Mouse (Mus musculus): ENCODE data around the gene Smpd2. TPM values are rescaled to one million over a fixed set of nuclear protein-coding genes. Genes with fewer than 3 reads are reported as not detected.
A peak's percentile ranks its signal among the peaks of the same experiment; 100 is the strongest.

Smpd2 gene
- polyA plus RNA-seq, 2 experiments = 7.1 to 8.6 TPM

DNA sequence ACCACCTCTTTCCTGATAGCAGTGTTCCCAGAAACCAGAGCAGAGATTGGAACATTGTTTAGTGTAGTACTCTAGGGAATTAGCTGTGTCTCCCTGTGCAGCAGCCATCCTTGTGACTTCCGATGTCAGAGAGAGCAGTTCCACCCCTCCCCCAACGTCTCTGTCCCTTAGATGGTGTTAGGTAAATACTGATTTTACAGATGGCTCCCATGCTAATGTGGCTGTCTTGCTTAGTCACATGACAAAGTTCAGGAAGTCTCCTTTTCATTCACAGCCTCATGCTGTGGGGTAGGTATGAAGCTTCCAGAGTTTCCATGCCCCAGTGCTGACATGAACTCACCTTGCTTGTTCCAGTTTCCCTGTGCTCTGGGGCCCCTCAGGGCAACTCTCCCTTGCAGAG, 29.7 kb downstream of the Smpd2 start:
- ATAC-seq (ENCODE audit: insufficient read depth) = no peak
- DNase-seq (ENCODE audit: low read depth in 3 of 3, low spot score in 3 of 3) = no peak
- no peak overlapping the region for H3K9ac ChIP-seq (replicated peaks)
- 42% methylated on average over 2 of the region's 2 CpGs for whole genome bisulfite sequencing (ENCODE audit: insufficient replicate concordance)
- H3K36me3 ChIP-seq (replicated peaks; ENCODE audit: control insufficient read depth, insufficient read depth, low read depth) = no peaks in the 10 kb centered on the region; the same call in 1 of the 2 replicates
- no peak overlapping the region for H3K4me2 ChIP-seq (ENCODE audit: low read depth)
- H3K27me3 ChIP-seq (ENCODE audit: control insufficient read depth, insufficient read depth, low read length) = no peaks in the 10 kb centered on the region
- no peaks in the 10 kb centered on the region for H3K9me3 ChIP-seq (ENCODE audit: control insufficient read depth, low read length)
- H3K27ac ChIP-seq = no peak overlapping the region
- TF ChIP-seq CTCF (IDR thresholded peaks at IDR 0.05; ENCODE audit: low read depth) (no peak), EP300 (IDR thresholded peaks at IDR 0.05; ENCODE audit: low read depth) (no peak)
- H3K4me1 ChIP-seq (replicated peaks; ENCODE audit: control insufficient read depth in 2 of 2, insufficient read depth in 2 of 2, low read length in 1 of 2) = peaks cover 0 to 5% of the 10 kb centered on the region in 2 experiments; a peak in 2 of 4 replicates
- H3K4me3 ChIP-seq (ENCODE audit: insufficient read depth in 1 of 2, low read depth in 2 of 2, low read length in 2 of 2) = no peak overlapping the region

GRCm38 (mm10) chr10:41459990-41460389, 30.2 kb downstream of the Smpd2 start:
- Histone ChIP-seq H3K9ac (replicated peaks) (no peak overlapping the region), H3K27ac (no peak overlapping the region), H3K4me2 (ENCODE audit: low read depth) (no peak overlapping the region), H3K36me3 (replicated peaks; ENCODE audit: control insufficient read depth, insufficient read depth, low read depth) (no peaks in the 10 kb centered on the region; the same call in 1 of the 2 replicates), H3K27me3 (ENCODE audit: control insufficient read depth, insufficient read depth, low read length) (no peaks in the 10 kb centered on the region), H3K4me3 (ENCODE audit: insufficient read depth in 1 of 2, low read depth in 2 of 2, low read length in 2 of 2) (no peak overlapping the region), H3K9me3 (ENCODE audit: control insufficient read depth, low read length) (no peaks in the 10 kb centered on the region), H3K4me1 (replicated peaks; ENCODE audit: control insufficient read depth in 2 of 2, insufficient read depth in 2 of 2, low read length in 1 of 2) (peaks cover 0 to 5% of the 10 kb centered on the region in 2 experiments; a peak in 2 of 4 replicates)
- ATAC-seq (ENCODE audit: insufficient read depth) = no peak
- WGBS (ENCODE audit: insufficient replicate concordance) = 72% methylated on average over 4 of the region's 4 CpGs
- no peak for DNase-seq (ENCODE audit: low read depth in 3 of 3, low spot score in 3 of 3)
- TF ChIP-seq CTCF (IDR thresholded peaks at IDR 0.05; ENCODE audit: low read depth) (no peak), EP300 (IDR thresholded peaks at IDR 0.05; ENCODE audit: low read depth) (no peak)

DNA sequence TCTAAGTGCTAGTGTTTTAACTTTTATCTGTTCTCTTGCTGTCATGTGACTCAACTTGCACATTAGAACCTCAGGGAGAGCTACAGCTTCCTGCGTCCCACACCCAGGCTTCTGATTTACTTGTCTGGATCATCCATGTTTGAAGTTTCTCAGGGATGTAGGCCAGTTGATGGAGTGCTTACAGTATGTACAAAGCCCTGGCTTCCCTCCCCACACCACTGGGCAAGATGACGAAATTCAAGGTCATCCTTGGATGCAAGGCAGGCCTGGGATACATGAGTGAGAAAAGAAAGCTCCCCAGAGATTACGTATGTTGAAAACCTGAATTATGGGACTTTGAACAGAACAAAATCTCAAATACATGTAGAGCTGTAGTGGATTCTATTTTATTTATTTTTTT, 37.4 kb downstream of the Smpd2 start:
- no peak for TF ChIP-seq CTCF (IDR thresholded peaks at IDR 0.05; ENCODE audit: low read depth)
- no peak for TF ChIP-seq EP300 (IDR thresholded peaks at IDR 0.05; ENCODE audit: low read depth)
- H3K4me2 ChIP-seq (ENCODE audit: low read depth) = no peak overlapping the region
- H3K4me3 ChIP-seq (ENCODE audit: insufficient read depth in 1 of 2, low read depth in 2 of 2, low read length in 2 of 2) = no peak overlapping the region
- DNase-seq (ENCODE audit: low read depth in 3 of 3, low spot score in 3 of 3) = no peak
- no peak for ATAC-seq (ENCODE audit: insufficient read depth)
- peaks cover 3% of the 10 kb centered on the region; the same call in 1 of the 2 replicates for H3K36me3 ChIP-seq (replicated peaks; ENCODE audit: control insufficient read depth, insufficient read depth, low read depth)
- no peaks in the 10 kb centered on the region for H3K9me3 ChIP-seq (ENCODE audit: control insufficient read depth, low read length)
- peaks cover 8 to 24% of the 10 kb centered on the region in 2 experiments for H3K4me1 ChIP-seq (replicated peaks; ENCODE audit: control insufficient read depth in 2 of 2, insufficient read depth in 2 of 2, low read length in 1 of 2)
- no peaks in the 10 kb centered on the region for H3K27me3 ChIP-seq (ENCODE audit: control insufficient read depth, insufficient read depth, low read length)
- H3K27ac ChIP-seq = no peak overlapping the region
- H3K9ac ChIP-seq (replicated peaks) = no peak overlapping the region
- WGBS (ENCODE audit: insufficient replicate concordance) = 81% methylated on average over 3 of the region's 3 CpGs

- Histone ChIP-seq H3K27me3 (ENCODE audit: control insufficient read depth, insufficient read depth, low read length) (no peaks in the 10 kb centered on the region), H3K4me3 (ENCODE audit: insufficient read depth in 1 of 2, low read depth in 2 of 2, low read length in 2 of 2) (no peak overlapping the region), H3K4me1 (replicated peaks; ENCODE audit: control insufficient read depth in 2 of 2, insufficient read depth in 2 of 2, low read length in 1 of 2) (peaks cover 8 to 24% of the 10 kb centered on the region in 2 experiments), H3K36me3 (replicated peaks; ENCODE audit: control insufficient read depth, insufficient read depth, low read depth) (peaks cover 3% of the 10 kb centered on the region; the same call in 1 of the 2 replicates), H3K27ac (no peak overlapping the region), H3K9me3 (ENCODE audit: control insufficient read depth, low read length) (no peaks in the 10 kb centered on the region), H3K4me2 (ENCODE audit: low read depth) (peak overlapping the region; percentile 13; the same call in 1 of the 2 replicates), H3K9ac (replicated peaks) (no peak overlapping the region)
- 88% methylated on average over 9 of the region's 9 CpGs for WGBS (ENCODE audit: insufficient replicate concordance)
- no peak for ATAC-seq (ENCODE audit: insufficient read depth)
- DNase-seq (ENCODE audit: low read depth in 3 of 3, low spot score in 3 of 3) = no peak
- TF ChIP-seq EP300 (IDR thresholded peaks at IDR 0.05; ENCODE audit: low read depth) (no peak), CTCF (IDR thresholded peaks at IDR 0.05; ENCODE audit: low read depth) (no peak)
Observed at GRCm38 (mm10) chr10:41451656-41452055, 38.5 kb downstream of the Smpd2 start.

DNA sequence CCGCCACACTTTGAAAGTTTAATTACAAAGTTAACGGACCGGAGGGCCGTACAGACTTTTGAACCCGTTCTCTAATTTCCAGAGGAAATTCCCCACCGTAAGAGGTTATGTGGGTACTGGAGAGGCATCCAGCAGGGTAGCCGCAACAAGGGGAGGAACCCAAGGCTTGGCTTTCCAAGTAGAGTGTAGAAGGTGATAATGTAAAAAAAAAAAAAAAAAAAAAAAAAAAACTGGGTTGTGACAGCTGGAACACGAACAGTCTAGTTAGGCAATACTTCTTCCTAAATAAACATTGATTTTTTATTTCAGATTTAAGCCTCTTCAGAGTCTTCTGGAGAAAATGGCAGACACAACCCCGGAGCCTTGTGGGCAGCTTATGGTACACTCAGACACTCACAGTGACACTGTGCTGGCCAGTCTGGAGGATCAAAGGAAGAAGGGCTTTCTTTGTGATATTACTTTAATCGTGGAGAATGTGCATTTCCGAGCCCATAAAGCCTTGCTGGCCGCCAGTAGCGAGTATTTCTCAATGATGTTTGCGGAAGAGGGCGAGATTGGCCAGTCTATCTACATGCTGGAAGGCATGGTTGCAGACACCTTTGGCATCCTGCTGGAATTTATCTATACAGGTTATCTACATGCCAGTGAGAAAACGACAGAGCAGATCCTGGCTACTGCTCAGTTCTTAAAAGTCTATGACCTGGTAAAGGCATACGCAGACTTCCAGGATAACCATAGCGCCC, 39.2 kb downstream of the Smpd2 start:
- peak overlapping the region; percentile 95 for H3K9ac ChIP-seq (replicated peaks)
- peak overlapping the region; percentile 80 for H3K4me2 ChIP-seq (ENCODE audit: low read depth)
- H3K4me1 ChIP-seq (replicated peaks; ENCODE audit: control insufficient read depth in 2 of 2, insufficient read depth in 2 of 2, low read length in 1 of 2) = peaks cover 8 to 18% of the 10 kb centered on the region in 2 experiments
- H3K9me3 ChIP-seq (ENCODE audit: control insufficient read depth, low read length) = no peaks in the 10 kb centered on the region
- H3K36me3 ChIP-seq (replicated peaks; ENCODE audit: control insufficient read depth, insufficient read depth, low read depth) = peaks cover 3% of the 10 kb centered on the region; the same call in 1 of the 2 replicates
- no peaks in the 10 kb centered on the region for H3K27me3 ChIP-seq (ENCODE audit: control insufficient read depth, insufficient read depth, low read length)
- peak overlapping the region; percentile 89 to 92 for H3K4me3 ChIP-seq (ENCODE audit: insufficient read depth in 1 of 2, low read depth in 2 of 2, low read length in 2 of 2)
- no peak for ATAC-seq (ENCODE audit: insufficient read depth)
- no peak for TF ChIP-seq CTCF (IDR thresholded peaks at IDR 0.05; ENCODE audit: low read depth)
- TF ChIP-seq EP300 (IDR thresholded peaks at IDR 0.05; ENCODE audit: low read depth) = no peak
- DNase-seq (ENCODE audit: low read depth in 3 of 3, low spot score in 3 of 3) = no peak
- WGBS (ENCODE audit: insufficient replicate concordance) = 46% methylated on average over 18 of the region's 18 CpGs
- H3K27ac ChIP-seq = no peak overlapping the region; the same call in 1 of the 2 replicates

All from liver, embryonic 14.5 days (tissue).